Mouse (Mus musculus) forebrain, embryonic 12.5 days (tissue): Measurements from ENCODE around the gene Gm21905. TPM values are rescaled to one million over a fixed set of nuclear protein-coding genes. Genes with fewer than 3 reads are reported as not detected.

Source experiments
- ATAC-seq: fragments of 200-750 bp; cut with Nextera tagmentation; 2 replicates; pipeline ENCODE4 v1.8.0; 2017; ENCODE audit warnings: moderate TSS enrichment; ENCODE audit not compliant: low FRiP score
- H3K27ac ChIP-seq: fragments of 300-500 bp; sonication (generic); 2 replicates; pipeline ENCODE4 v1.5.1; 2016; ENCODE audit warnings: mild to moderate bottlenecking
- H3K27me3 ChIP-seq: fragments of 300-500 bp; sonication (generic); 2 replicates; pipeline ENCODE4 v1.6.1; 2016; ENCODE audit warnings: mild to moderate bottlenecking
- H3K36me3 ChIP-seq: fragments of 300-500 bp; sonication (generic); replicated peaks from 2 replicates; pipeline ENCODE4 v1.6.1; 2016; ENCODE audit warnings: mild to moderate bottlenecking
- H3K4me1 ChIP-seq: fragments of 300-500 bp; sonication (generic); 2 replicates; pipeline ENCODE4 v1.6.1; 2016
- H3K4me2 ChIP-seq: fragments of 300-500 bp; sonication (generic); 2 replicates; pipeline ENCODE4 v1.6.1; 2016; ENCODE audit warnings: mild to moderate bottlenecking, moderate library complexity
- H3K4me3 ChIP-seq: fragments of 300-500 bp; sonication (generic); replicated peaks from 2 replicates; pipeline ENCODE4 v1.5.1; 2016; ENCODE audit warnings: mild to moderate bottlenecking
- H3K9ac ChIP-seq: fragments of 300-500 bp; sonication (generic); 2 replicates; pipeline ENCODE4 v1.6.1; 2016; ENCODE audit warnings: mild to moderate bottlenecking
- H3K9me3 ChIP-seq: fragments of 300-500 bp; sonication (generic); 2 replicates; pipeline ENCODE4 v1.6.1; 2016
- WGBS: fragments of 180-500 bp; shearing (Covaris S2); methylation state at CpG from one replicate; pipeline ENCODE4 v1.1.7; 2016; 5-methylcytosine and 5-hydroxymethylcytosine counted together
- polyA plus RNA-seq: library from polyadenylated mRNA; unstranded; fragments of >200 nt; fragmentation: Nextera tagmentation; extraction: Ambion mirVana; gene quantifications from 2 replicates; pipeline ENCODE4 v1.2.1, GENCODE M21; 2016

The Gm21905 gene
- polyA plus RNA-seq, 1 experiment from 2014 or later, result not detected

DNA sequence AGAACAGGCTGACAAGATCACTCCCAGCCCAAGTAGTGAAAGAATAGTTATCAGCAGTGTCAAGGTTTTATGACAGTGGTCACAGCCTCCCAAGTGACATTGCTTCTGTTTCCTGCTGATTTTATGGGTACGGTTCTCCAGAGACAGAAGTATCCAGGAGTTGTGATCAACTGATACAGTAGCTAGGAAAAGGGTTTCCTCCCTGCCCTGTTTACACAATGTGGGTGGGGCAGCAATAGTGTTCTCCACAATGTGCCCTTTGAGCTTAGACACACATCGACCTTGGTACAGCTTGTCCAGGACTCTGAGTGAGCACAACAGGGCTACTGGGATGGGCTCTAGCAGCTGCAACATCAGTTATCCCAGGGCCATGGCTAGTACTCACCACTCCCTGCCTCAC, 14.6 kb downstream of the Gm21905 start:
- no peaks in the 10 kb centered on the region for H3K9me3 ChIP-seq
- no peak overlapping the region for H3K4me2 ChIP-seq
- no peak overlapping the region for H3K4me3 ChIP-seq
- no peak for ATAC-seq
- no peak overlapping the region for H3K27ac ChIP-seq
- no peak overlapping the region for H3K9ac ChIP-seq
- 84% methylated on average over 2 of the region's 2 CpGs for WGBS
- H3K4me1 ChIP-seq, result no peaks in the 10 kb centered on the region
- no peaks in the 10 kb centered on the region for H3K36me3 ChIP-seq
- no peaks in the 10 kb centered on the region for H3K27me3 ChIP-seq

DNA sequence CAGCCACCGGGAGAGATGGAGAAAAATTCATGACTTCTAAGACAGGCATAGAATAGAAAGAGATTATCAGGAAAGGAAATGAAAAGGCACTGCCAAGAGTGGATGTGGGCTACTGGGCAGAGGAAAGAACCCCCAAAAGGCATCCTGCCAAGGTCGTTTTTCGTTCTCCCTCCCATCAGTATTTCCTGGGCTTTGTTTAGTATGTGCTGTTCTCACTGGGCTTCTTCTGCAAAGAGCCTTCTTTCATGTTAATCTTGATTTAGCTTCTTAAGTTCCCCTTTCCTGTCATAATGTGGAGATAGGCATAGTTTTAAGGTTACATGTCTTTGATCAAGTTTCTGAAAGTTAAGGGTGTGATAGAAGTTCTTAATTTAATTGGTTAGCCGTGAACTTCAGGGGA, 15.6 kb downstream of the Gm21905 start:
- H3K9me3 ChIP-seq, result no peaks in the 10 kb centered on the region
- no peak for ATAC-seq
- no peak overlapping the region for H3K4me2 ChIP-seq
- H3K4me3 ChIP-seq, result no peak overlapping the region
- H3K36me3 ChIP-seq, result no peaks in the 10 kb centered on the region
- H3K27ac ChIP-seq, result no peak overlapping the region
- 71% methylated on average over 4 of the region's 4 CpGs for WGBS
- no peaks in the 10 kb centered on the region for H3K4me1 ChIP-seq
- no peak overlapping the region for H3K9ac ChIP-seq
- no peaks in the 10 kb centered on the region for H3K27me3 ChIP-seq

GRCm38 (mm10) chr5:67904555-67904954, 41.7 kb downstream of the Gm21905 start:
- no peaks in the 10 kb centered on the region for H3K36me3 ChIP-seq
- no peak overlapping the region for H3K27ac ChIP-seq
- no peak overlapping the region for H3K4me2 ChIP-seq
- WGBS, result 60% methylated on average over 2 of the region's 2 CpGs
- H3K9me3 ChIP-seq, result no peaks in the 10 kb centered on the region
- H3K9ac ChIP-seq, result no peak overlapping the region
- no peak for ATAC-seq
- H3K4me3 ChIP-seq, result no peak overlapping the region
- H3K27me3 ChIP-seq, result no peaks in the 10 kb centered on the region
- no peaks in the 10 kb centered on the region for H3K4me1 ChIP-seq

GRCm38 (mm10) chr5:67898921-67899320, 47.3 kb downstream of the Gm21905 start:
- no peak overlapping the region for H3K27ac ChIP-seq
- H3K4me1 ChIP-seq, result no peaks in the 10 kb centered on the region
- H3K36me3 ChIP-seq, result no peaks in the 10 kb centered on the region
- WGBS, result 88% methylated on average over 1 of the region's 1 CpGs
- H3K4me2 ChIP-seq, result no peak overlapping the region
- H3K4me3 ChIP-seq, result no peak overlapping the region
- H3K27me3 ChIP-seq, result no peaks in the 10 kb centered on the region
- no peak for ATAC-seq
- no peak overlapping the region for H3K9ac ChIP-seq
- no peaks in the 10 kb centered on the region for H3K9me3 ChIP-seq

- ATAC-seq, result peak; percentile 67
- H3K9ac ChIP-seq, result no peak overlapping the region
- no peak overlapping the region for H3K4me3 ChIP-seq
- H3K4me2 ChIP-seq, result no peak overlapping the region
- WGBS, result 45% methylated on average over 9 of the region's 9 CpGs
- peaks cover 10% of the 10 kb centered on the region for H3K4me1 ChIP-seq
- H3K27ac ChIP-seq, result no peak overlapping the region
- H3K36me3 ChIP-seq, result no peaks in the 10 kb centered on the region
- H3K9me3 ChIP-seq, result no peaks in the 10 kb centered on the region
- no peaks in the 10 kb centered on the region for H3K27me3 ChIP-seq
Observed at GRCm38 (mm10) chr5:67884422-67885210, 61.6 kb downstream of the Gm21905 start.

- no peak overlapping the region for H3K27ac ChIP-seq
Observed at GRCm38 (mm10) chr5:67883564-67884171, 62.6 kb downstream of the Gm21905 start.

More at GRCm38 (mm10) chr5:67883564-67884171, 62.6 kb downstream of the Gm21905 start:
- H3K4me1 ChIP-seq, result peaks cover 10% of the 10 kb centered on the region
- no peak overlapping the region for H3K9ac ChIP-seq
- no peaks in the 10 kb centered on the region for H3K36me3 ChIP-seq
- no peak overlapping the region for H3K4me3 ChIP-seq
- no peaks in the 10 kb centered on the region for H3K27me3 ChIP-seq
- ATAC-seq, result 0 out of 2 replicates have a peak, but pooled peaks have one; percentile 27
- H3K9me3 ChIP-seq, result no peaks in the 10 kb centered on the region
- no peak overlapping the region for H3K4me2 ChIP-seq
- WGBS, result 61% methylated on average over 1 of the region's 1 CpGs

Other genes with a start within 250 kb of the Gm21905 start
- 25.2 and 28.1 TPM in 2 replicates for gene Atp8a1, start 99.0 kb downstream of the Gm21905 start, polyA plus RNA-seq
- gene Gm5108, start 4.8 kb downstream of the Gm21905 start, polyA plus RNA-seq, result not detected in 2 replicates
- not detected in 2 replicates for gene Grxcr1, start 85.4 kb upstream of the Gm21905 start, polyA plus RNA-seq